Mouse (Mus musculus): ENCODE data around the gene Isca1. TPM values are rescaled to one million over a fixed set of nuclear protein-coding genes. Genes with fewer than 3 reads are reported as not detected.

Gene Isca1
- polyA plus RNA-seq, 1 experiment from 2014 or later, result 84.5 TPM

GRCm38 (mm10) chr13:59779213-59779612 lies 9.6 kb upstream of the Isca1 start:
- Histone ChIP-seq H3K4me3 (ENCODE audit: low read depth, low read length) (no peak overlapping the region), H3K36me3 (ENCODE audit: control insufficient read depth, insufficient read depth) (peaks cover 81% of the 10 kb centered on the region), H3K27me3 (replicated peaks; ENCODE audit: control insufficient read depth, insufficient read depth, low read length) (no peaks in the 10 kb centered on the region), H3K9ac (ENCODE audit: low read depth, low read length) (no peak overlapping the region), H3K27ac (ENCODE audit: low read depth, low read length) (no peak overlapping the region), H3K4me1 (replicated peaks; ENCODE audit: control insufficient read depth, insufficient read depth, low read length) (no peaks in the 10 kb centered on the region), H3K9me3 (ENCODE audit: control insufficient read depth) (no peaks in the 10 kb centered on the region), H3K4me2 (replicated peaks; ENCODE audit: low read depth) (no peak overlapping the region)
- peak; percentile 31; the same call in 1 of the 2 replicates for ATAC-seq
- WGBS, result 77% methylated on average over 4 of the region's 4 CpGs
- TF ChIP-seq CTCF (IDR thresholded peaks at IDR 0.05; ENCODE audit: low read depth), result peak; percentile 61

GRCm38 (mm10) chr13:59775168-59775567 lies 5.6 kb upstream of the Isca1 start:
- H3K4me3 ChIP-seq (ENCODE audit: low read depth, low read length), result no peak overlapping the region
- H3K36me3 ChIP-seq (ENCODE audit: control insufficient read depth, insufficient read depth), result peaks cover 64% of the 10 kb centered on the region

GRCm38 (mm10) chr13:59771257-59771656 lies 1.6 kb upstream of the Isca1 start:
- no peak for ATAC-seq
- 10% methylated on average over 9 of the region's 9 CpGs for WGBS

More at GRCm38 (mm10) chr13:59775168-59775567, 5.6 kb upstream of the Isca1 start:
- Histone ChIP-seq H3K27ac (ENCODE audit: low read depth, low read length) (peak overlapping the region; percentile 57), H3K4me1 (replicated peaks; ENCODE audit: control insufficient read depth, insufficient read depth, low read length) (0 out of 2 replicates have a peak, but pooled peaks cover 5% of the 10 kb centered on the region), H3K27me3 (replicated peaks; ENCODE audit: control insufficient read depth, insufficient read depth, low read length) (no peaks in the 10 kb centered on the region), H3K9ac (ENCODE audit: low read depth, low read length) (no peak overlapping the region), H3K9me3 (ENCODE audit: control insufficient read depth) (no peaks in the 10 kb centered on the region), H3K4me2 (replicated peaks; ENCODE audit: low read depth) (no peak overlapping the region)
- WGBS, result 67% methylated on average over 3 of the region's 3 CpGs
- ATAC-seq, result no peak
- no peak for TF ChIP-seq CTCF (IDR thresholded peaks at IDR 0.05; ENCODE audit: low read depth)

GRCm38 (mm10) chr13:59770847-59771246 lies 1.2 kb upstream of the Isca1 start:
- 42% methylated on average over 9 of the region's 9 CpGs for WGBS
- Histone ChIP-seq H3K9me3 (ENCODE audit: control insufficient read depth) (no peaks in the 10 kb centered on the region), H3K27ac (ENCODE audit: low read depth, low read length) (peak overlapping the region; percentile 100), H3K36me3 (ENCODE audit: control insufficient read depth, insufficient read depth) (peaks cover 30% of the 10 kb centered on the region), H3K4me3 (ENCODE audit: low read depth, low read length) (peak overlapping the region; percentile 86; the same call in 1 of the 2 replicates), H3K27me3 (replicated peaks; ENCODE audit: control insufficient read depth, insufficient read depth, low read length) (no peaks in the 10 kb centered on the region), H3K4me2 (replicated peaks; ENCODE audit: low read depth) (peak overlapping the region; percentile 80), H3K4me1 (replicated peaks; ENCODE audit: control insufficient read depth, insufficient read depth, low read length) (peaks cover 8% of the 10 kb centered on the region), H3K9ac (ENCODE audit: low read depth, low read length) (peak overlapping the region; percentile 90; the same call in 1 of the 2 replicates)
- TF ChIP-seq CTCF (IDR thresholded peaks at IDR 0.05; ENCODE audit: low read depth), result no peak
- no peak for ATAC-seq

More at GRCm38 (mm10) chr13:59771257-59771656, 1.6 kb upstream of the Isca1 start:
- H3K4me2 ChIP-seq (replicated peaks; ENCODE audit: low read depth), result peak overlapping the region; percentile 80
- H3K36me3 ChIP-seq (ENCODE audit: control insufficient read depth, insufficient read depth), result peaks cover 34% of the 10 kb centered on the region
- no peaks in the 10 kb centered on the region for H3K27me3 ChIP-seq (replicated peaks; ENCODE audit: control insufficient read depth, insufficient read depth, low read length)
- no peak for TF ChIP-seq CTCF (IDR thresholded peaks at IDR 0.05; ENCODE audit: low read depth)
- peak overlapping the region; percentile 90; the same call in 1 of the 2 replicates for H3K9ac ChIP-seq (ENCODE audit: low read depth, low read length)
- H3K27ac ChIP-seq (ENCODE audit: low read depth, low read length), result peak overlapping the region; percentile 100
- H3K4me1 ChIP-seq (replicated peaks; ENCODE audit: control insufficient read depth, insufficient read depth, low read length), result peaks cover 8% of the 10 kb centered on the region
- H3K9me3 ChIP-seq (ENCODE audit: control insufficient read depth), result no peaks in the 10 kb centered on the region
- peak overlapping the region; percentile 86; the same call in 1 of the 2 replicates for H3K4me3 ChIP-seq (ENCODE audit: low read depth, low read length)

GRCm38 (mm10) chr13:59770164-59770562 lies 553 bp upstream of the Isca1 start:
- Histone ChIP-seq H3K36me3 (ENCODE audit: control insufficient read depth, insufficient read depth) (peaks cover 25% of the 10 kb centered on the region), H3K27ac (ENCODE audit: low read depth, low read length) (peak overlapping the region; percentile 100), H3K4me2 (replicated peaks; ENCODE audit: low read depth) (peak overlapping the region; percentile 80), H3K9ac (ENCODE audit: low read depth, low read length) (peak overlapping the region; percentile 90), H3K9me3 (ENCODE audit: control insufficient read depth) (no peaks in the 10 kb centered on the region), H3K27me3 (replicated peaks; ENCODE audit: control insufficient read depth, insufficient read depth, low read length) (no peaks in the 10 kb centered on the region), H3K4me1 (replicated peaks; ENCODE audit: control insufficient read depth, insufficient read depth, low read length) (peaks cover 8% of the 10 kb centered on the region), H3K4me3 (ENCODE audit: low read depth, low read length) (peak overlapping the region; percentile 86)
- peak; percentile 59 for TF ChIP-seq CTCF (IDR thresholded peaks at IDR 0.05; ENCODE audit: low read depth)
- under 1% methylated on average over 28 of the region's 28 CpGs for WGBS
- ATAC-seq, result peak; percentile 73

- H3K4me3 ChIP-seq (ENCODE audit: low read depth, low read length), result peak overlapping the region; percentile 86
- ATAC-seq, result no peak
- H3K27ac ChIP-seq (ENCODE audit: low read depth, low read length), result peak overlapping the region; percentile 100; the same call in 1 of the 2 replicates
- WGBS, result 21% methylated on average over 13 of the region's 13 CpGs
- H3K9ac ChIP-seq (ENCODE audit: low read depth, low read length), result peak overlapping the region; percentile 90
- H3K36me3 ChIP-seq (ENCODE audit: control insufficient read depth, insufficient read depth), result peaks cover 13% of the 10 kb centered on the region
- H3K4me2 ChIP-seq (replicated peaks; ENCODE audit: low read depth), result peak overlapping the region; percentile 80
- peaks cover 8% of the 10 kb centered on the region for H3K4me1 ChIP-seq (replicated peaks; ENCODE audit: control insufficient read depth, insufficient read depth, low read length)
- no peaks in the 10 kb centered on the region for H3K27me3 ChIP-seq (replicated peaks; ENCODE audit: control insufficient read depth, insufficient read depth, low read length)
- TF ChIP-seq CTCF (IDR thresholded peaks at IDR 0.05; ENCODE audit: low read depth), result no peak
- H3K9me3 ChIP-seq (ENCODE audit: control insufficient read depth), result no peaks in the 10 kb centered on the region
These were observed 1.1 kb downstream of the Isca1 start for GRCm38 (mm10) chr13:59768531-59768930.

All from intestine, postnatal 0 days (tissue).